Mouse (Mus musculus): ENCODE data around the gene Zp3. TPM values are rescaled to one million over a fixed set of nuclear protein-coding genes. Genes with fewer than 3 reads are reported as not detected.

Zp3 gene
- polyA plus RNA-seq, 1 experiment: not detected

- no peak for DNase-seq (ENCODE audit: low read depth)
Measured at GRCm38 (mm10) chr5:135960909-135961635, 18.8 kb upstream of the Zp3 start.

- DNase-seq (ENCODE audit: low read depth): no peak
Measured at GRCm38 (mm10) chr5:135962125-135962491, 17.8 kb upstream of the Zp3 start.

- peak; percentile 92 for DNase-seq (ENCODE audit: low read depth)
Measured at GRCm38 (mm10) chr5:135962492-135963279, 17.2 kb upstream of the Zp3 start.

- DNase-seq (ENCODE audit: low read depth): no peak
Measured at GRCm38 (mm10) chr5:135963280-135963627, 16.6 kb upstream of the Zp3 start.

GRCm38 (mm10) chr5:135965501-135965930, 14.4 kb upstream of the Zp3 start:
- no peak for DNase-seq (ENCODE audit: low read depth)

- no peak for DNase-seq (ENCODE audit: low read depth)
Measured at GRCm38 (mm10) chr5:135966866-135967265, 13.0 kb upstream of the Zp3 start.

GRCm38 (mm10) chr5:135968781-135969180, 11.1 kb upstream of the Zp3 start:
- no peak for DNase-seq (ENCODE audit: low read depth)

GRCm38 (mm10) chr5:135970247-135970646, 9.7 kb upstream of the Zp3 start:
- no peak for DNase-seq (ENCODE audit: low read depth)

GRCm38 (mm10) chr5:135971876-135972275, 8.0 kb upstream of the Zp3 start:
- DNase-seq (ENCODE audit: low read depth): no peak

GRCm38 (mm10) chr5:135974365-135974764, 5.5 kb upstream of the Zp3 start, which contains the start of gene Ssc4d:
Ssc4d (minus strand) TSS chr5:135974531.
- DNase-seq (ENCODE audit: low read depth): no peak

- no peak for DNase-seq (ENCODE audit: low read depth)
Measured at GRCm38 (mm10) chr5:135975893-135976668, 3.8 kb upstream of the Zp3 start.

- no peak for DNase-seq (ENCODE audit: low read depth)
Measured at GRCm38 (mm10) chr5:135979381-135979780, 518 bp upstream of the Zp3 start.

- DNase-seq (ENCODE audit: low read depth): no peak
Measured at GRCm38 (mm10) chr5:135982398-135982797, 2.5 kb downstream of the Zp3 start.

GRCm38 (mm10) chr5:135984546-135985044, 4.7 kb downstream of the Zp3 start:
- DNase-seq (ENCODE audit: low read depth): no peak

GRCm38 (mm10) chr5:135987248-135987647, 7.3 kb downstream of the Zp3 start:
- DNase-seq (ENCODE audit: low read depth): no peak

- DNase-seq (ENCODE audit: low read depth): no peak
Measured at GRCm38 (mm10) chr5:135990601-135991000, 10.7 kb downstream of the Zp3 start.

GRCm38 (mm10) chr5:135993381-135993965, 13.6 kb downstream of the Zp3 start:
- no peak for DNase-seq (ENCODE audit: low read depth)

- no peak for DNase-seq (ENCODE audit: low read depth)
Measured at GRCm38 (mm10) chr5:135994335-135994724, 14.4 kb downstream of the Zp3 start.

- DNase-seq (ENCODE audit: low read depth): no peak
Measured at GRCm38 (mm10) chr5:135994725-135995687, 15.1 kb downstream of the Zp3 start, which contains the start of gene Dtx2. Dtx2 (plus strand) TSS chr5:135994800.

GRCm38 (mm10) chr5:135996162-135996561, 16.3 kb downstream of the Zp3 start:
- DNase-seq (ENCODE audit: low read depth): peak; percentile 83

- no peak for DNase-seq (ENCODE audit: low read depth)
Measured at GRCm38 (mm10) chr5:136001222-136001621, 21.3 kb downstream of the Zp3 start.

Data from gonadal fat pad, adult 2 months (tissue).